Mouse (Mus musculus): ENCODE data around the gene Pdhx.

Gene Pdhx

DNA sequence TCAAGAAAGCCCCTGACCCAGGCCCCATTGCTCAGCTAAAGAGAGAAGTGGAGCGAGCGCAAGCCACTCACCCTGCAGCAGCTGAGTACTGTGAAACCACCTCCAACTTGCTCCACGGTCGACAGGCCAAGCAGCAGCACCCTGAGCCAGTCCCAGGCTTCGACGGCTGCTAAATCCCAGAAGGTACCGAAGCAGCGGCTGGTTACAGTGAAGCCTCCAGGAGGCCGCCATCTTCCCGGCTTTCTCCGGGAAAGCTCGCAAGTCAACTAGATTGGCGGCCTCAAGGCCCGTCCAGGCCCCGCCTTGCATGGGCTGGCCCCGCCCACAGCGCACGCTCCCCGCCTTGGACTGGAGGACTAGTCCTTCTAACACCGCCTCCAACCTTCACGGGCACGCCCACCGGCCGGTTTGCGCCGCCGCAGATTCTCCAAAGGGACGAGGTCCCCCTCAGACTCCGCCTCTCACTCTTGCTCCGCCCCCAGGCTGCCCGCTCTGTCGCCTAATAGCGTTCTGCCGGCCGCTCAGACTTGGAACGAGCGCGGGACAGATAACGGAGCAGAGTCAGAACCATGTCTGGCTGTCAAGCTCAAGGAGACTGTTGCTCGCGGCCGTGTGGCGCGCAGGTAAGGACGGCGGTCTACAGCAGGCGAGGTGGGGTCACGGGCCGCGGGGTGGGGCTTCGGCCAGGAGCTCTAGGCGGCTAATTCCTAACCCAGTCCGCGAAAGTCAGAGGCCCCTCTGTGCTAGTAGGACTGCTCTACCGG is at the start of gene Pdhx, which contains the start of gene Apip:
Gene Pdhx (minus strand): TSS at position 295 of the 764 bp plus-strand sequence.
Gene Apip (plus strand): TSS at position 457 of the 764 bp plus-strand sequence.
- DNase-seq (ENCODE audit: low read depth): peak; percentile 96

DNA sequence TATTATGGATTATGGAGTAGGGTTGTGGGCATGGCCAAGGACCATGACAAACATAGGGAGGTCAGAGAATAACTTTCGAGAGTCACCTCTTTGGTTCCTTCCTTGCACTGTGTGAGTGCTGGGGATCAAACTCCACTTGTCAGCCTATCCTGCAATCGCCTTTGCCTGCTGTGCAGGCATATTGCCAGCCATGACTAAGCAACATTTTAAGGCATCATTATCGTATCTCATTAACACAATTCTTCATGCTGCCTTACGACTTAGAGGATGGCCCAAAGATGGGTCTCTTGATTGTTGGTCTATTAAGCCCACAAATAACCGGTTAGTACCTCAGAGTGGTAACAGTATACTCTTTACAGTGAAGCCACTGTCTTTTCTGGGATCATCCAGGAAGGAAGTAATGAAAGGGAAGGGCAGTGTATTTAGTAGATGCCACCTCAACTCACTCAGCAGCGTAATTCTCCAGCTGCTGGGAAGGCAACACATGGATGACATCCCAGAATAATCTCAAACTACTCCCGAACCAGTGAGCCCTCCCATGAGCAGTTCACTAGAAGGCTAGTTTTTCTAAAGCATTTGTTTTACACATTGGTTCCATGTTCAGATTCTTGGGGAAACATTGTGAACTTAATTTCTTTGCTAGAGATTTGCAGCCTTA is 46.0 kb upstream of the Pdhx start:
- no peak for DNase-seq (ENCODE audit: low read depth)

DNA sequence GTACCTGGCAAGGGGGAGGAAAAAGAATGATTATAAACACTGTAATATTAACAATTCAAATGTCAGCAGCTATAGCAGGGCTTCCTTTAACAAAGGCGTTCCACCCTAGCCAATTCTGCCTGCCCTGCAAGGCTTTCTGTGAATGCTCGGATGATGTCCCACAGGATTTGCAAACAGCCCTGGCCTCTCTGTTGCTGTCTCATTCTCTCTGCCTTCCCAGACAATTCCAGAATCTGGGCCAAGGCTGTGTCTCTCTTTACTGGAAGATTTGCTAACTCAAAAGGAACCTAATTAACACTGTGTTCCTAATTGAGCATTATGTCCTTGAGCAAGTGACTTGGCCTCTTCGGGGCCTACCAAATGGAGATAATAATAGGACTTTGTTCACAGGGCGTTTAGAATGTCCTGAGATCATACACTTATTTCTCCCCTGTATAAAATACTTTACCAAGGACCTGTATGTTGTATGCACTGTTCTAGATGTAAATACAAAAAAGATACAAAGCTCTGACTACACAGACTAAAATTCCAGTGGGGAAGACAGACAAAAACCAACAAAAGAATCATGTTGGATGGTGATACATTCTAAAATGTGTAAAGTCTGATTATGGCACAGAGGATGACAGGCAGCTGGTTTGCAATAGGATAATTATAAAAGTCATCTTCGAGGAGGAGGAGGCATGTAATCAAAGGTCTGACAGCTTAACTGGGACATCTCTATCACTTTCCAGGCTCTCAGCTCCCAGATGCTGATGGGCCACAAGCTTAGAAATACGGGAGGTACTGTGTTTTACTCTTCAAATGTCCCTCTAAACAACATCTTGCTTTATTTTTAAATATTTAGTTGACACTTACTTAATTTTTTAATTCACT is 45.2 kb upstream of the Pdhx start:
- DNase-seq (ENCODE audit: low read depth): no peak

DNA sequence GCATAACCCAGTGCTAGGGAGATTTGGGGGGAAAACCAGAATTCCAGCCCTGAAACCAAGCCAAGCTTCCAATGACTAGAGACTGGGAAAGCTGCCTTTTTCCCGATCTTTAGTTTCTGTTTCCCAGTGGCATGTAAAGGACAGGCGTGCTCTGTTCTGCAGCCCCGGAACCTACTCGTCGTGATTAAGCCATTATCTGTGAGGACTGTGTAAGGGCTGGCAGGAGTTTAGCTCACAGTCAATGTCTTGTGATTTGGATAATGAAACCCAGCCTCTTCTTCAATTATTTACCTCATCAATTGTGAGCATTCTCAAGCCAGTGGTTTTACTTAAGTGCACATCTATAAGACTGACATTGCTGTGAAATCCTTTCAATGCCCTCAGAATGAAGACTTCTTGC is 43.9 kb upstream of the Pdhx start:
- DNase-seq (ENCODE audit: low read depth): no peak

DNA sequence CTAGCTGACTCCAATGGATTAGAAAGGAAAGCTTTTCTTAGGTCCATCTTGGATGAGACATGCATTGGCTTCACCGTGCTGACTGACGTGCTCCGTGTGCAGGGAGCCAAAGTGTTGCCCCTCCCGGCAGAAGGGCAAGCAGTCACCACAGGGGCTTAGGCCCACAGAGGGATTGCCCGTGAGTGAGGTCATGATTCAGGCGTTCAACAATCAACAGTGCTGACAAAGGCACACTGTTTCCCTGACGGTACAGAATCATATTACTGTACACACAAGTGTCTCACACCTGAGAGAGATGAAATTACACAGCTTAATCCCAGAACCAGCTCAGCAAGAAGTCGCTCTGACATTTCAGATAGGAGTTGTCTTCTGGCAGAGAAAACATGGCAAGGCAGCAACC is 38.4 kb upstream of the Pdhx start:
- DNase-seq (ENCODE audit: low read depth): no peak

DNA sequence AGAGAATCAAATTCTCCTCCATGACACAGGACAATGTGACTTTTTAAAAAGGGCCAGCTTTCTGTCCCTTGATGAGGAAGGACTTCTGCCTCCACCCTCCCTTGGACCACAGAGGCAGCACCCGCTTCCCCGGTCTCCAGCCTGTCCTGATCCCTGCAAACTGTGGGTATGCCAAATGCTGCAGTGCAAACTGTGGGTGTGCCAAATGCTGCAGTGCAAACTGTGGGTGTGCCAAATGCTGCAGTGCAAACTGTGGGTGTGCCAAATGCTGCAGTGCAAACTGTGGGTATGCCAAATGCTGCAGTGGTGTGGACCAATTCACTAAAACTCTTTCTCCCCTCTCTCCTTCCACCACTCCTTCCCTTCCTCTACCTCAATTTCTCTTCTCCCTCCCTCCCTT is 32.9 kb upstream of the Pdhx start:
- DNase-seq (ENCODE audit: low read depth): no peak

DNA sequence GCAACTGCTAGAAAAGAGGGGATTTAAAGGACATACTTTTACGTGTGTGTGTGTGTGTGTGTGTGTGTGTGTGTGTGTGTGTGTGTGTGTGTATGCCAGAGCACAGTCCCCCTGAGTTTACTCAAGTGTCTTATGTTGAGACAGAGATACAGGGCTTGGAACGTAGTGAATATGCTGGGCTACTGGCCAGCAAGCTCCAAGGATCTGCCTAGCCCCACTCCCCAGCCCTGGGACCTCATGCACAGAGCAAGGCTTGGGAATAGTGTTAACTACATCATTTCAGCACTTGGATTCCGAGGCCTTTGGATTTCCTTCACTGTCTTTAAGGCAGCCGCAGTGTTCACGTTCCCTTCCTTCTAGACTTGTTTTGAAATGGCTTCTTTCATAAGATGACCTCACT is 29.3 kb upstream of the Pdhx start:
- DNase-seq (ENCODE audit: low read depth): no peak

DNA sequence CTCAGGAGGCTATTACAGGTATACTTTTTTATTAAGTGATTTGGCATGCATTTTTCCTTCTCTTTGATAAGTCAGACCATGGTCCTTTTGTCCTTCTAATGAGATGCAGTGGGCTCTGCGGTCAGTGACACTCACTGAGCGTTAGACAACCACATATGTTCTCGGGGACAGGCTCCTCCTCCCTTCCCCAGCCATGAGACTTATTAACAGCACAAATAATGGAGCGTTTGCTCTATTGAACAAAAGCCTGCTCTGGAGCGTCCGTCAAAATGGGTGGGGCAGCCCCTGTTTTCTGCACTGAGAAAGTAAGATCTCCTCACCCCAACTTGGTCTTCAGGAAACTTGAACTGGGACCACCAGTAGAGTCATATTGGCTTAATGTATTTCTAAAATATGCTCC is 16.2 kb upstream of the Pdhx start:
- no peak for DNase-seq (ENCODE audit: low read depth)

DNA sequence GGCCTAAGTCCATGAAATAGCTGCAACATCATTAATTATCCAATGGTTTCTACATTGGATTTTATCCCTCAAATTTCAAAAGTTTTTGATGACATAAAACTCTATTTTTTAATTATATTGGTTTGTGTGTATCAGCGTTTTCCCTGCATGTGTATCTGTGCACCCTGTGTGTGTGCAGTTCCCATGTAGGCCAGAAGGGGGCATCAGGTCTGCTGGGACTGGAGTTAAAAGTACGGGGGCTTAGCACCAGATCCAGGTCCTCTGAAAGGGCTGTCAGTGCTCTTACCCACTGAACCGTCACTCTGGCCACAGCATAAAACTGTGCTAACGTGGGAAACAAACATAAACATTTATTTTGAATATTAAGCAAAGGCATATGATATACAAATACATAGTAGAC is 14.8 kb upstream of the Pdhx start:
- DNase-seq (ENCODE audit: low read depth): no peak

DNA sequence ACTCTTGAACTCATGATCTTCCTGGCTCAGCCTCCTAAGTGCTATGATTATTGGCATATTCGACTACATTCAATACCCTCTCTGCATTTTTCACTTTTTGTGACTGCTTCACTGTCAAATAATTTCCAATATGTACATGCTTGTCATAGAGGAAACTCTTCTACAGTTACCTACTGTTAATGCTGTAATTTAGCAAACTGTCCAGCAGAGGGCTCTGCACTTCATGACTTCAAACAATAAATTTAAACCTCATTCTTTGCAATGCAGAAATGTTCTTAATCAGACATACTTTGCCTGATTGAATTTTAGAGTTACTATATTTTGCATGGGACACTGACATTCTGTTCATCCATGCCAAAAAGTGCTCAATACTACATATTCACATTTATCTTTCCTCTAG is 13.1 kb upstream of the Pdhx start:
- DNase-seq (ENCODE audit: low read depth): peak; percentile 11

DNA sequence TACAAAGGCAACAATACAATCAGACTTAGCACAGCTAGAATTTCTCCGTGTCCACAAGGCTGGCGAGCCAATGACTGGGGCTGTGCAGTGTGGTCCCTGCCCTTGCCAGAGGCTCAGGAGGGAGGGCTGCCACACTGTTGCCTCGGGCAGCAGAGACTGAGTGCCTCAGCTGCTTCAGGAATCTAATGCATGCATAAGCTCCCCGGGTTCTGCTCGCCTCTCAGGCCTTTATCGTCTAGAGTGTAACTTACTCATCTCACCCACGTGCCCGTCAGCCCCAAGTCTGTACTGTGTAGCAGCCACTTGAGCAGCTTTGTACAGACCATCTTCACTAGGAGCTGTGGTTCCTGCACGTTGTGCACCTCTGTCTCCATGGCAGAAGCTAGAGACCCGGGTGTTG is 12.3 kb upstream of the Pdhx start:
- no peak for DNase-seq (ENCODE audit: low read depth)

DNA sequence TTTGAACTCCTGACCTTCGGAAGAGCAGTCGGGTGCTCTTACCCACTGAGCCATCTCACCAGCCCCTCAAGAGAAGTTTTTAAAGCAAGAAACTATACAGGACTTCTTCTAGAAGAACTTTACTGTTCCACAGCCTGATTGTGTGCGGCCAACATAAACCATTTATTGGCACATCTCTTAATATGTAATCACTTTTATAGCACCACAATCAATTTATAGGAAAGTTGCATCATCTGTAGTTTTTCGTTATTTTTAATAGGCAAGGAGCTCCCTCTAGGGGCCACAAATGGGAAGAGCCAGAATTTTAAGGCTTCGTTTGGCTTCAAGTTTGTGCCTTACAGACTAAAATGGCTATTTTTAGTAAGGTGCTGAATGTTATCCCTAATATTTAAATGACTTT is 11.1 kb upstream of the Pdhx start:
- DNase-seq (ENCODE audit: low read depth): peak; percentile 13

DNA sequence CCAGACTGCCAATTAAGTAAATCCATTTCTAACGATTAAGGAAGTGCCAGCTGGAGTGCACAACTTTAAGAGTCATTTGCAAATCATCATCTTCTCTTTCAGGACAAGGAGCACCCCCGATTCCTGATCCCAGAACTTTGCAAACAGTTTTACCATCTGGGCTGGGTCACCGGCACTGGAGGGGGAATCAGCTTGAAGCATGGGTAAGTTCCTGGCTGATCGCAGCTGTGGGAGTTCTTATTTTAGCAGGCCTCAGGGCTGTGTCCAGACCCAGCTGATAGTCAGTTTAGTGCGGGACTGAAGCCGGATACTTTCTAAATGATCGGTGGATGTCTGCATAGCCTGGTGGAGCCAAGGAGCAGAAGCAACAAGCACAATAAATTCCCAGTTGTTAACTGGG is 9.5 kb upstream of the Pdhx start:
- no peak for DNase-seq (ENCODE audit: low read depth)

DNA sequence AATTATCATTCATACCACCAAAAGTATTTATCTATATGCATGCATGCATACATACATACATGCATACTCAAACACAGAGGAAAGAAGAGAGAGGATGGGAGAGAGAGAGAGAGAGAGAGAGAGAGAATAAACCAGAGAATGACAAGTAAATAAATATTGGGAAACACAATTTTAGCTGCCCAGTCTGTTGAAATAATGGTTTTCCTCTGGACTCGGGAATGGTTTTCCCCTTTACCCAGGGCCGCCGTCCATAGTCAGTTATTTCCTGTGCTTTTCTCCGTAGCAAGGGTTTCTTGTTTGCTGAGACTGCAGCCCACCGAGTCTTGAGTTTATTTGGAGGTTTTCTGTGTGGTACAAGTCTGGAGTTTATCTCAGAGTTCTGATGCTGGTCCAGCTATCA is 8.4 kb upstream of the Pdhx start:
- no peak for DNase-seq (ENCODE audit: low read depth)

DNA sequence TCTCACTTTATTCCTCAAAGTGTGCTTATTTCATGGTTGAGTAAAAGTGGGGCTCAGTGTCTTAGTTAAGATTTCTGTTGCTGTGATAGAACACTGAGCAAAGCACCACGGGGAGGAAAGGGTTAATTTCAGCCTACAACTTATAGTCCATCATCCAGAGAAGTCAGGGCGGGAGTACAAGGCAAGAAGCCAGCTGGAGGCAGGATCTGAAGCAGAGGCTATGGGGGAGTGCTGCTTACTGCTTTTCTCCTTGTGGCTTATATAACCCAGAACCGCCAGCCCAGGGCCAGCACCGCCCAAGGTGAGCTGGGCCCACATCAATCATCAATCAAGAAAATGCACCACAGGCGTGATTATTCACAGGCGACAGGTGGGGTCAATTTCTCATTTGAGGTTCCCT is 7.8 kb upstream of the Pdhx start:
- DNase-seq (ENCODE audit: low read depth): no peak

DNA sequence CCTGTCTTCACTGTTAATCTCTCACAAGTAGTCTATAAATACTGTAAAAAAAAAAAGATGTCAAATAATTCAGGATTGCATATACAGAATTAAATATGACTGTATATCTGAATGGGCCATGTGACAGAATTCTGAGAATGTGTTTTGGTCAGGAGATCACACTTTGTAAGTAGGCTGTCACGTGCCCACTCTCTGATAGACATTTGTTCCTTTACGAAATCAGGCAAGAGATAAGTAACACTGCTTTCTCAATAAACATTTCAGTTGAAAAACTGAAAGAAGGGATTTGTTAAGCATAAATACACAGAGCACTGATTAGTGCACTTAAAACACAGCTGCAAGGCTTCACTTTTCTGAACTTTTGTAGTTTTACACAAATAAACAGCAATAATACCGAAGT is 2.7 kb downstream of the Pdhx start:
- DNase-seq (ENCODE audit: low read depth): no peak

DNA sequence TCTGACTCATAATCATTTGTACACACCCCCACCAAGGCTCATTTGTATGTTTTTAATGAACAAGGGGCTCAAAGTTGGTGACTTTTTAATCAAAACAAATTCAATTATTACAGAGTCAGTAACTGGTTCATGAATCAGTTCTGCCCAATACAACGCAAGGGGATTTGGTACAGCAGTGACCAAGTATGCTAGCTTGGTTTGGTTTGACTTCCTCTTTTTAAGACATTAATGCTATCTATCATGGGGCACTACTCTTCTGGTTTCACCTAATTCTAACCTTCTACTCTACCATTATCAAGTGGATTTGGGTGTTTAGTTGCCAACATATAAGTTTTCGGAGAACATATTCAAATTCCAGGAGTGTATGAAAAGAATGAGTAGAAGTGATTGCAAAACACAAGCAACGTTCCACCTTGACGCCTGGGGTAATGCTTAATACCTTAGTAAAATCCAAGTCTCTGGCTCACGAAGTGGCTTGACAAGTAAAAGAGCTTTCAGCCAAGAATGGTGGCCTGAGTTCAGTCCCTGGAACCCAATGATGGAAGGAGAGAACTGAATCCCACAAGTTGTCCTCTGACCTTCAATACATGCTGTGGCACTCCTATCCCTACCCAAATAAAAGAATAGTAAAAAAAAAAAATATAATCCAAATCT is 3.4 kb downstream of the Pdhx start:
- DNase-seq (ENCODE audit: low read depth): no peak

DNA sequence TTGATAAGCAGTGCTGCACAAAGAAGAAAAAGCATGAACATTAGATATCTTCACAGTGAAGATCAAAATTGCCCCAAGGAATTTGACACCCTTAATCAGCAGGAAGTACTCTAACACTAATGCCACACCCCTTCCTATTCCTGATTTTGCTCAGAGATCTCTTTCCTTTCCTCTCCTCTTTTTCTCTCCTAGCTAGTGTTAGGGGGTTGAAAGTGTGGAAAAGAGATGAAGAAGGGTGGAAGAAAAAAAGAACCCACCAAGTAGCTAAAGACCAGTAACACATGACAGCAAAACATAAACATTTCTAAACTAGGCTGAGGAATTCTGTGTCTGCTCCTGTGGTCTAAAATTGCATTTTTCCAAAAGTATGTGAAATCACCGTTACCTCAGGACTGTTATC is 4.7 kb downstream of the Pdhx start:
- DNase-seq (ENCODE audit: low read depth): no peak

DNA sequence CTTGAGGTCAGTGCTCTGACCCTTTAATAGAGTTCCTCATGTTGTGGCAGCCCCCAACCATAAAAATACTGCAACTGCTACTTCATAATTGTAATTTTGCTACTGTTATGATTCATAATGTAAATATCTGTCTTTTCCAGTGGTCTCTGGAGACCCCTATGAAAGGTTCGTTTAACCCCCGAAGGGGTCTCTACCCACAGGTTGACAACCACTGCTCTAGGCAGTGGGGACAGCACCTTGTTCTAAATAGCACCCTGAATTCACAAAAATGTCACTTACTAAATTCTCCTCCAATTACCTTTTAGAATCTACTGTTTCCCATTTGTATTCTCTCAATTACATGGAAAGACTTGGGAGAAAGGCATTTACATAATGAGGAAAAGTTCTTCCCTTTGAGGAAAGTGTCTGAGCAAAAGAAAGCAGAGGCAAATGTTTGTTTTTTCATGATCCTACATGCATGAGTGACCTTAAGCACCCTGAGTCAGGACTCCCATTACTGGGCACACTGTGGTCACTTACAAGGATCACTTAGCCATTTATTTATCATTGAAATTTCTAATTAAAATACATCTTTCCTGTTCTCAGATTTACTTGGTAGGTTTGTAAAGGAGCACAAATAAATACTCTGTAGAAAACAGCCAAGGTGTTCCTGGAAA is 5.6 kb downstream of the Pdhx start:
- no peak for DNase-seq (ENCODE audit: low read depth)

DNA sequence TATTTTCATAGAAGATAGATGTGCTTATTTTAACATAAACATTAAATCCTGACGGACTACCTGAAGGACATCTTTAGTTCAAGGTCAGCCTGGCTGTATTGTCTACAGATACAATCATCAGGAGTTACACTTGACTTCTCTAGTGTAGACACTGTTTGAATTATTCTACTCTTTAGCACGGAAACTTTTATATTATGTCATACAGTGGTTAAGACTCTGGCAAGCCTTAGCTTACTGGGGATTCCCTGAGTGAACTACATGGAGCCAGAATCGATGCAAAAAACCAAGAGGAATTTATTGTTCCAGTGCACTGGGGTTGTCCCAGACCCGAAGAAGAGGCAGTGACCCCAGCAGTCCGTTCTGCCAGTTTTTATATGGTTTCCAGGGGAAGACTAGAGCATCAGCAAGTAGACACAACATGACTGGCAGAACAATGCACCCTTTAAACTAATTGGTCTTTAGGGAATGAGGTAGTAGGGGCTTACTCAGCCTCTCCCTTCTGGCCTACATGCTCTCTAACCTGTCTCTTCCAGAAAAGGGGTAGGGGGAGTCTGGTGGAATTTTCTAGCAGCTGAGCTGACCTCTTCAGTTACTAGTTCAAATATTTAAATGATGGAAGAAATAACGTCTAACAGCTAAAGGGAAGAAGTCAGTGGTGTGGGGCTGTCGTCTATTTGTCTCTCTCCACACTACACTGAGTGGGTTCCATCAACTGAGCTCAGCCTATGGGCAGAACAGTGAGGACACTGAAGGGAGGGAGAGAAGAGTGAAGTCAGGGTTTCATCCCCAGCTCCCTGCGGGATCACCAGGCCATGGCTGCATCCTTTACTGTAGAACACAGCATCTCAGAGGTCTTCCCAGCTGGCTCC is 6.4 kb downstream of the Pdhx start:
- no peak for DNase-seq (ENCODE audit: low read depth)

DNA sequence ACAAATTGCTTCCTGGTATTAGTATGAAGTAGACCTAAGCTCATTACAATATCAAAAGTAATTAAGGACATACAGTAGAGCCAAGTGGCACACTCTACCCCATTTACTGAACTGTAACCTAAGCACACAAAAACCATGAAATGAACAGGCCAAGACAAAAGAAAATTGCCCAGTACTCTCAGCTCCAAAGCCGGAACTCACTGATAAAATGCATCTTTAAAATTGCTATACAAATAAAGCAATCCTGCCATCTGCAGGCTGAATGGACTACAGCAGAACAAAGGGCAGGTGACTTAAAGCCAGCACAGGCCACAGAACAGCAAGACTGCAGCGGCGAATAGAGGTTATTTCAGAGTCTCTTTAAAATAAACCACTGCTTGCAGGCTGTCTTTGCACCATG is 10.4 kb downstream of the Pdhx start:
- DNase-seq (ENCODE audit: low read depth): peak; percentile 23
